Mouse (Mus musculus) ZHBTc4 (cell line): Measurements from ENCODE around the gene Olfr1033.
A peak's percentile ranks its signal among the peaks of the same experiment; 100 is the strongest.
"Not testable (repeated sequence)": the region's sequence is repeated elsewhere in the genome, so short reads cannot be mapped to it uniquely, and the experiment has no call there.

Experiments
- DNase-seq: peaks from one replicate; pipeline ENCODE4 v3.0.0-alpha.2; 2011; ENCODE audit warnings: low read depth, low spot score

The Olfr1033 gene

GRCm38 (mm10) chr2:86020406-86020805 lies at the start of gene Olfr1033:
Gene Olfr1033, plus strand, starts transcription at chr2:86020633.
- DNase-seq: peak; percentile 24

GRCm38 (mm10) chr2:85973595-85973994 lies 46.8 kb upstream of the Olfr1033 start, which contains the start of gene Olfr1029:
Gene Olfr1029, plus strand, starts transcription at chr2:85973895.
- DNase-seq: no peak

DNA sequence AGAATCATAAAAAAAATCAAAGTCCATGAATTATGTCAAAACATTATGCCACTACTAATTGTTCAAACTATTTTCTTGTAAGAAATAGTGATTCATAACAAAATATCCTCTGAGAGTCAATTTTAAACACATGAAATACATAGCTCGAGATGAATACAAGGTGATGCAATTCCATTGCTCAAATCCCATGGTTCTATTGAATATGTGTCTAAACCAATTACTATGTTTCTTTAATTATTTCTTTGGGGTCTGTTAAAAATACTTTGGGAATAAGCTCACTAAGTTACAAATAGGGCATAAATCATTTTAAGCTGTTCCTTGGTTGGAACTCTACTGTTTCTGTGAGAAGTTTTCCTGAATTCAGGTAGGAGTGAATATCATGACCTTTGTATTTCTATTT lies 41.5 kb upstream of the Olfr1033 start, which contains the start of gene Olfr1030:
Gene Olfr1030, plus strand, starts transcription at position 301 of the 400 bp plus-strand sequence.
- no peak for DNase-seq

- no peak for DNase-seq
Observed at GRCm38 (mm10) chr2:85990004-85990403, 30.4 kb upstream of the Olfr1033 start, which contains the start of gene Olfr1031. Gene Olfr1031, plus strand, starts transcription at chr2:85990304.

DNA sequence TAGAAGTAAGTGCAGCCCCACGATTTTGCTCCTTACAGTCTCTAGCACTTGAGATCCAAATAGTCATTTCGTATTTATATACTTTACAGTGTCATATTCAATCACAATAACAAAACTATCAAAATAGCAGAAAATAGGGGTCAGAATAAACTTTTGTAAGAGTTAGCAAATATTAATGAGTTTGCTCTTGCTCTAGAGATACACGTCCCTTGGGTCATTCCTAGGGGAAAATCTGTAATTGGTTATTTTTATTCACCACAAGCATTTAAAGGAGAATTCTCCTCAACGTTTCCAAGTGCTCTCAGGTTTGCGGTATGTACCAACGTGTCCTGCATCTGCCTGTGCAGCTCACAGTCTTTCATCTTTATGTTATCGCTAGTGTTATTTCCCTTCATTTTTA lies 15.2 kb upstream of the Olfr1033 start, which contains the start of gene Olfr1032:
Gene Olfr1032, plus strand, starts transcription at position 301 of the 400 bp plus-strand sequence.
- no peak for DNase-seq

GRCm38 (mm10) chr2:86021518-86021917 lies 1.1 kb downstream of the Olfr1033 start:
- DNase-seq: not testable (repeated sequence)

GRCm38 (mm10) chr2:86045561-86045960 lies 25.1 kb downstream of the Olfr1033 start, which contains the start of gene Olfr1034:
Gene Olfr1034, plus strand, starts transcription at chr2:86045861.
- DNase-seq: no peak

GRCm38 (mm10) chr2:86050777-86051176 lies 30.3 kb downstream of the Olfr1033 start:
- peak; percentile 87 for DNase-seq

GRCm38 (mm10) chr2:86063766-86064165 lies 43.3 kb downstream of the Olfr1033 start:
- not testable (repeated sequence) for DNase-seq

GRCm38 (mm10) chr2:86070189-86070588 lies 49.8 kb downstream of the Olfr1033 start:
- DNase-seq: no peak

DNA sequence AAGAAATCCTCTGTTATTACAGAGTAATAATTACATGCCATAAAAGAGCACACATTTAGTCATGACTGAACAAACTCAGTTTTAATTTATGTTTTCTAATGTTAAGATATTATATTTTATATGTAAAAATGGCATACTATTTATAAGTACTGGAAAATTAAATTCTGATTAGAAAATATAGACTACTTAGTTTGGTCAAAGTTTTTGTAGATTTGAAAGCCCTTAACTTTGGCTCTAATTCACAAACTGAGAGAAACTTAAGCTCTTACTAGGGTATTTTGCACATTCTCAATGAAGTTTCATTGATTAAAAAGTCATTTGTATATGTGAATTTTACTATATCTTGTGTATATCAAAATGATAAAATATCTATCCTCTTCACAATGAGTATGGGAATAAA lies 53.3 kb downstream of the Olfr1033 start, which contains the start of gene Olfr1036:
Gene Olfr1036, plus strand, starts transcription at position 301 of the 400 bp plus-strand sequence.
- DNase-seq: not testable (repeated sequence)

GRCm38 (mm10) chr2:86080478-86080877 lies 60.0 kb downstream of the Olfr1033 start:
- not testable (repeated sequence) for DNase-seq

- DNase-seq: no peak
Observed at GRCm38 (mm10) chr2:86087285-86087684, 66.9 kb downstream of the Olfr1033 start, which contains the start of gene Olfr1037. Gene Olfr1037, minus strand, starts transcription at chr2:86087385.
